Mouse (Mus musculus): ENCODE data around the gene Ptger4. TPM values are rescaled to one million over a fixed set of nuclear protein-coding genes. Genes with fewer than 3 reads are reported as not detected.
A peak's percentile ranks its signal among the peaks of the same experiment; 100 is the strongest.
"Not testable (repeated sequence)": the region's sequence is repeated elsewhere in the genome, so short reads cannot be mapped to it uniquely, and the experiment has no call there.

Gene Ptger4
- polyA plus RNA-seq, 1 experiment from 2014 or later: 1.6 TPM

DNA sequence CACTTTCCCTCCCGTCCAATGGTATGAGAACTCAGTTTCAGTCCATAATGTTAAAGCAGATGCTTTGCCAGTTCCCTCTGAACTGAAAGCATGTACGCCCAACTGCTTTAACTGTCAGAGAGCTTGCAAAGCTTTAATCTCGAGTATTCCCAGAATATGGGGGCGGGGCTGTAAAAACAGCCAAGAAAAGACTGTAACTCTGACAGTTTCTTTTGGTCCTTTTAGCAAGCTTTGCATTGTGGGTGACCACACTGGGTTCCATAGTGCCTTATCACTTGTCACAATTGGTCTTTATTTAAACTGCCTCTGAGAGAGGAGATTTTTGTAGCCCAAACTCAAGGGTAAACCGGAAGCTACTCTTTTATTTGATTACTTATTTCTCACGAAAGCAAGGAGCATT lies 4.1 kb downstream of the Ptger4 start:
- Histone ChIP-seq H3K4me1 (ENCODE audit: control insufficient read depth, insufficient read depth, low read length) (peaks cover 27% of the 10 kb centered on the region), H3K27ac (ENCODE audit: low read length) (no peak overlapping the region), H3K9me3 (replicated peaks; ENCODE audit: control insufficient read depth, low read length, poor library complexity, severe bottlenecking) (no peaks in the 10 kb centered on the region), H3K4me2 (ENCODE audit: low read length) (no peak overlapping the region), H3K36me3 (ENCODE audit: control insufficient read depth, insufficient read depth, low read length) (no peaks in the 10 kb centered on the region), H3K4me3 (ENCODE audit: low read depth, low read length) (no peak overlapping the region), H3K27me3 (ENCODE audit: control insufficient read depth, insufficient read depth, low read depth, low read length) (peaks cover 19% of the 10 kb centered on the region), H3K9ac (ENCODE audit: low read depth, low read length) (no peak overlapping the region)
- no peak for ATAC-seq
- WGBS: 73% methylated on average over 6 of the region's 6 CpGs

DNA sequence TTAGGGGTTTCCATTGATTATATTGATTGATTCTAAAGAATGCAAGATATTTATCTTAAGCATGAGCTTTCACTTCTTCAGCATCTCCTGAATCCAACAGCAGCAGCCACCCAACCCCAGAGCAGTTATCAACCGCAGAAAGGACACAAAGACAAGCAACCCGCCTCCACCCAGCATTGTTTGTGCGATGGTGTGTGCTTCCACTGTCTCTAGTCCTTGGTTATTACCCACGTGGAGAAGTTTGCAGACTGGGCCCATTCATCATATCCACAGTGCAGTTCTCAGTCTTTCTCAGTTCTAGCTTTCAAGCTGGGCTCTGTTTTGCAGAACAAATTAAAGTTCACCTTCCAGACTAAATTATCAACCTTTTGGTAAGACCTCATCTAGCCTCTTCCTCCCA lies 4.6 kb downstream of the Ptger4 start:
- WGBS: 77% methylated on average over 4 of the region's 4 CpGs
- H3K4me2 ChIP-seq (ENCODE audit: low read length): no peak overlapping the region
- peaks cover 22% of the 10 kb centered on the region for H3K4me1 ChIP-seq (ENCODE audit: control insufficient read depth, insufficient read depth, low read length)
- H3K36me3 ChIP-seq (ENCODE audit: control insufficient read depth, insufficient read depth, low read length): no peaks in the 10 kb centered on the region
- no peaks in the 10 kb centered on the region for H3K9me3 ChIP-seq (replicated peaks; ENCODE audit: control insufficient read depth, low read length, poor library complexity, severe bottlenecking)
- H3K27me3 ChIP-seq (ENCODE audit: control insufficient read depth, insufficient read depth, low read depth, low read length): peaks cover 14% of the 10 kb centered on the region
- H3K27ac ChIP-seq (ENCODE audit: low read length): no peak overlapping the region
- H3K4me3 ChIP-seq (ENCODE audit: low read depth, low read length): no peak overlapping the region
- H3K9ac ChIP-seq (ENCODE audit: low read depth, low read length): no peak overlapping the region
- no peak for ATAC-seq

GRCm38 (mm10) chr15:5238553-5238952 lies 5.4 kb downstream of the Ptger4 start:
- no peaks in the 10 kb centered on the region for H3K9me3 ChIP-seq (replicated peaks; ENCODE audit: control insufficient read depth, low read length, poor library complexity, severe bottlenecking)
- no peak overlapping the region for H3K9ac ChIP-seq (ENCODE audit: low read depth, low read length)
- WGBS: 95% methylated on average over 4 of the region's 4 CpGs
- no peak for ATAC-seq
- peaks cover 9% of the 10 kb centered on the region for H3K27me3 ChIP-seq (ENCODE audit: control insufficient read depth, insufficient read depth, low read depth, low read length)
- H3K27ac ChIP-seq (ENCODE audit: low read length): no peak overlapping the region
- H3K4me2 ChIP-seq (ENCODE audit: low read length): no peak overlapping the region
- H3K4me3 ChIP-seq (ENCODE audit: low read depth, low read length): no peak overlapping the region
- no peaks in the 10 kb centered on the region for H3K36me3 ChIP-seq (ENCODE audit: control insufficient read depth, insufficient read depth, low read length)
- H3K4me1 ChIP-seq (ENCODE audit: control insufficient read depth, insufficient read depth, low read length): peaks cover 17% of the 10 kb centered on the region

- peaks cover 12% of the 10 kb centered on the region for H3K4me1 ChIP-seq (ENCODE audit: control insufficient read depth, insufficient read depth, low read length)
- H3K9me3 ChIP-seq (replicated peaks; ENCODE audit: control insufficient read depth, low read length, poor library complexity, severe bottlenecking): no peaks in the 10 kb centered on the region
- H3K27me3 ChIP-seq (ENCODE audit: control insufficient read depth, insufficient read depth, low read depth, low read length): peaks cover 5% of the 10 kb centered on the region
- no peak overlapping the region for H3K9ac ChIP-seq (ENCODE audit: low read depth, low read length)
- no peak overlapping the region for H3K27ac ChIP-seq (ENCODE audit: low read length)
- no peaks in the 10 kb centered on the region for H3K36me3 ChIP-seq (ENCODE audit: control insufficient read depth, insufficient read depth, low read length)
- no peak for ATAC-seq
- no peak overlapping the region for H3K4me3 ChIP-seq (ENCODE audit: low read depth, low read length)
- 78% methylated on average over 7 of the region's 7 CpGs for WGBS
- no peak overlapping the region for H3K4me2 ChIP-seq (ENCODE audit: low read length)
These were observed 5.9 kb downstream of the Ptger4 start for GRCm38 (mm10) chr15:5238073-5238472.

DNA sequence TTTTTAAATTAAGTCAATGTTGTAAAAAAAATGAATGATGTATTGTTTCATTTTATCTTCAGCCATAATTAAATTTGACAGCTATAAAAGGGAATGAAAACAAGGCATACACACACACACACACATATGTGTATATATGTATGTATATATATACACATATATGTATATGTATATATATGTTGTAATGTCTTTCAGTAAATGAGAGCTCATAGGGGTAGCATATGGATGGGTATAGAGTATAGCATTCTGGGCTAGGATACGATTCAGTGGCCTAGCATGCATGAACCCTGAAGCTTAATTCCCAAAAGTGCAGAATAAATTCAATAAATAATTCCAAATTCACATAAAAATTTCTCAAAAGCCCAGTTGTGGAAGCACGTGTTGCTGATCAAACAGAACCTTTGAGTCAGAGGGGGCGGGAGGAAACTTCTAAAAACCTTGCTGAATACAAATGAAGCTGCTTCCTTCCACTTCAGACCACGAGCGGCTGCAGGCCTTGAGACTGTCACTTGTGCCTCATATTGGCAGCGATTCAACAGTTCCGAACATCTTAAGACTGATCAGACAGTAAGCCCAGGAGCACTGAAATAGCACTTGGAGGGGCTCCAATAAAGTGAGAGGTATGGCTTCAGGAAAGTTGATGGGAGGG lies 6.9 kb downstream of the Ptger4 start:
- no peak overlapping the region for H3K4me3 ChIP-seq (ENCODE audit: low read depth, low read length)
- H3K36me3 ChIP-seq (ENCODE audit: control insufficient read depth, insufficient read depth, low read length): no peaks in the 10 kb centered on the region
- peak; percentile 57; the same call in 1 of the 2 replicates for ATAC-seq
- peaks cover 5% of the 10 kb centered on the region; the same call in 1 of the 2 replicates for H3K4me1 ChIP-seq (ENCODE audit: control insufficient read depth, insufficient read depth, low read length)
- 44% methylated on average over 7 of the region's 7 CpGs for WGBS
- H3K4me2 ChIP-seq (ENCODE audit: low read length): no peak overlapping the region
- H3K9me3 ChIP-seq (replicated peaks; ENCODE audit: control insufficient read depth, low read length, poor library complexity, severe bottlenecking): no peaks in the 10 kb centered on the region
- no peak overlapping the region for H3K27ac ChIP-seq (ENCODE audit: low read length)
- peaks cover 5% of the 10 kb centered on the region for H3K27me3 ChIP-seq (ENCODE audit: control insufficient read depth, insufficient read depth, low read depth, low read length)
- H3K9ac ChIP-seq (ENCODE audit: low read depth, low read length): no peak overlapping the region

GRCm38 (mm10) chr15:5236538-5236937 lies 7.4 kb downstream of the Ptger4 start:
- H3K9me3 ChIP-seq (replicated peaks; ENCODE audit: control insufficient read depth, low read length, poor library complexity, severe bottlenecking): no peaks in the 10 kb centered on the region
- H3K27me3 ChIP-seq (ENCODE audit: control insufficient read depth, insufficient read depth, low read depth, low read length): peaks cover 5% of the 10 kb centered on the region
- peak; percentile 86 for ATAC-seq
- H3K36me3 ChIP-seq (ENCODE audit: control insufficient read depth, insufficient read depth, low read length): no peaks in the 10 kb centered on the region
- no peak overlapping the region for H3K9ac ChIP-seq (ENCODE audit: low read depth, low read length)
- H3K4me2 ChIP-seq (ENCODE audit: low read length): no peak overlapping the region
- WGBS: 14% methylated on average over 6 of the region's 6 CpGs
- H3K4me1 ChIP-seq (ENCODE audit: control insufficient read depth, insufficient read depth, low read length): no peaks in the 10 kb centered on the region
- no peak overlapping the region for H3K27ac ChIP-seq (ENCODE audit: low read length)
- no peak overlapping the region for H3K4me3 ChIP-seq (ENCODE audit: low read depth, low read length)

DNA sequence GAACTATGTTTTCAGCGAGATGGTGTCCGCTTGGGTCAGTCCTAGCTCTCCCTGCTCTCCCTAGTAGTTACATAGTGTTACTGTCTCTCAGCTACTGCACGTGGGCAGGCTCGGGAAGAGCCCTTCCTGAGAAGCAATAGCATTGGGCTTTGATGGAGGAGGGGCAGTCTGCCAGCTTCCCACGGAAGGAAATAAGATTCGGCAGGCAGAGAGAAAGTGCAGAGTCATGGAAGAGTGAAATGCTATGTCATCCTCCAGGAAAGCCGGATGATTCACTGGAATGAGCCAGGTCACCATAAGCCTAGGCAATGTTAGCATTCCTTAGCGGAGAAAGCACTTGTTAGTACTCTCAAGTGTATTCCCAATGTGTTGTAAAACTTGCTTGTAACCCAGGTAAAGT lies 8.5 kb downstream of the Ptger4 start:
- no peak for ATAC-seq
- Histone ChIP-seq H3K27ac (ENCODE audit: low read length) (no peak overlapping the region), H3K9ac (ENCODE audit: low read depth, low read length) (no peak overlapping the region), H3K4me3 (ENCODE audit: low read depth, low read length) (no peak overlapping the region), H3K4me1 (ENCODE audit: control insufficient read depth, insufficient read depth, low read length) (no peaks in the 10 kb centered on the region), H3K36me3 (ENCODE audit: control insufficient read depth, insufficient read depth, low read length) (no peaks in the 10 kb centered on the region), H3K9me3 (replicated peaks; ENCODE audit: control insufficient read depth, low read length, poor library complexity, severe bottlenecking) (no peaks in the 10 kb centered on the region), H3K4me2 (ENCODE audit: low read length) (no peak overlapping the region), H3K27me3 (ENCODE audit: control insufficient read depth, insufficient read depth, low read depth, low read length) (peaks cover 5% of the 10 kb centered on the region)
- whole genome bisulfite sequencing: 51% methylated on average over 8 of the region's 8 CpGs

- no peak for ATAC-seq
- no peak overlapping the region for H3K27ac ChIP-seq (ENCODE audit: low read length)
- H3K36me3 ChIP-seq (ENCODE audit: control insufficient read depth, insufficient read depth, low read length): no peaks in the 10 kb centered on the region
- no peak overlapping the region for H3K4me2 ChIP-seq (ENCODE audit: low read length)
- H3K9ac ChIP-seq (ENCODE audit: low read depth, low read length): no peak overlapping the region
- no peaks in the 10 kb centered on the region for H3K9me3 ChIP-seq (replicated peaks; ENCODE audit: control insufficient read depth, low read length, poor library complexity, severe bottlenecking)
- H3K27me3 ChIP-seq (ENCODE audit: control insufficient read depth, insufficient read depth, low read depth, low read length): peaks cover 3% of the 10 kb centered on the region
- H3K4me1 ChIP-seq (ENCODE audit: control insufficient read depth, insufficient read depth, low read length): no peaks in the 10 kb centered on the region
- no peak overlapping the region for H3K4me3 ChIP-seq (ENCODE audit: low read depth, low read length)
- 89% methylated on average over 16 of the region's 16 CpGs for WGBS
These were observed 9.3 kb downstream of the Ptger4 start for GRCm38 (mm10) chr15:5234659-5235058.

DNA sequence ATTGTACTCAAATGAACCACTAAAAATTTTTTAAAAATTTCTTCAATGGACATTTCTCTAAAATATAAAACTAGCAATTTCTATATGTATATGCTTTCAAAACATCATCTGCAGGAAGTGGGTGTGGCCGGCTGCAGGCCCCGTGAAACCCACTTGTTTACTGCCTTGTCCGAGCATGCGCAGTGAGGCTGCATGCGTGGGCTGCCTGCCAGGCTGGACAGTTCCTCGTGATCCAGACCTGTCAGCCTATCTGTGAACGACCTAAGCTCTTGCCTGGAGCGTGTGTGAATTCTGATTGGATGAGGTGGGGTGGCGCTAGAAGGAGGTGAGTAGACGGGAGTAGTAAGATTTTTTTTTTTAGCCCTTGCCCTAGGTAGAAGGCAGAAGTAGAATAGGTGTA lies 13.2 kb downstream of the Ptger4 start:
- not testable (repeated sequence) for H3K9ac ChIP-seq (ENCODE audit: low read depth, low read length); H3K9me3 ChIP-seq (replicated peaks; ENCODE audit: control insufficient read depth, low read length, poor library complexity, severe bottlenecking); H3K4me3 ChIP-seq (ENCODE audit: low read depth, low read length); ATAC-seq; H3K4me1 ChIP-seq (ENCODE audit: control insufficient read depth, insufficient read depth, low read length); H3K27ac ChIP-seq (ENCODE audit: low read length); H3K36me3 ChIP-seq (ENCODE audit: control insufficient read depth, insufficient read depth, low read length); H3K27me3 ChIP-seq (ENCODE audit: control insufficient read depth, insufficient read depth, low read depth, low read length); H3K4me2 ChIP-seq (ENCODE audit: low read length)
- WGBS: 90% methylated on average over 10 of the region's 10 CpGs

All from midbrain, embryonic 16.5 days (tissue).